Mouse (Mus musculus) kidney, adult 2 months (tissue): ENCODE measurements around the gene F5. TPM values are rescaled to one million over a fixed set of nuclear protein-coding genes. Genes with fewer than 3 reads are reported as not detected.

Experiments used
- DNase-seq: peaks from one replicate; pipeline ENCODE4 v3.0.0; 2021
- H3K27ac ChIP-seq: fragments of 200-500 bp; 2 replicates; pipeline ENCODE4 v1.5.1; 2012; ENCODE audit warnings: low read depth, low read length, control low read depth, inconsistent platforms; ENCODE audit not compliant: insufficient read depth
- H3K27me3 ChIP-seq: fragments of 200-500 bp; replicated peaks from 2 replicates; pipeline ENCODE4 v1.6.1; 2012; ENCODE audit warnings: mild to moderate bottlenecking, moderate library complexity, low read length, inconsistent platforms; ENCODE audit not compliant: control insufficient read depth, insufficient read depth
- H3K36me3 ChIP-seq: fragments of 200-500 bp; 2 replicates; pipeline ENCODE4 v1.6.1; 2012; ENCODE audit warnings: mild to moderate bottlenecking, moderate library complexity, low read length, inconsistent platforms; ENCODE audit not compliant: control insufficient read depth, insufficient read depth
- H3K4me1 ChIP-seq: fragments of 200-500 bp; 2 replicates; pipeline ENCODE4 v1.6.1; 2011; ENCODE audit warnings: low read length; ENCODE audit not compliant: control insufficient read depth, insufficient read depth
- H3K4me3 ChIP-seq: fragments of 200-500 bp; 2 replicates; pipeline ENCODE4 v1.5.1; 2011; ENCODE audit warnings: mild to moderate bottlenecking, low read depth, low read length, control low read depth; ENCODE audit not compliant: insufficient read depth
- CTCF ChIP-seq: fragments of 200-500 bp; conservative IDR thresholded peaks from 2 replicates; pipeline ENCODE4 v1.5.1; 2011; ENCODE audit warnings: low read depth, mild to moderate bottlenecking, control low read depth, low read length, moderate library complexity, mixed read lengths; ENCODE audit not compliant: insufficient read depth, insufficient read length
- POLR2A ChIP-seq: fragments of 200-500 bp; IDR thresholded peaks from one replicate; pipeline ENCODE4 v1.6.1; 2011; ENCODE audit warnings: low read depth, low read length, control low read depth
- WGBS: fragments of 180-500 bp; shearing (Covaris S2); methylation state at CpG from one replicate; pipeline ENCODE4 v1.1.7; 2018; 5-methylcytosine and 5-hydroxymethylcytosine counted together
- polyA plus RNA-seq: library from polyadenylated mRNA; depleted of rRNA; stranded (reverse); fragments of >200 nt; gene quantifications from 2 replicates; pipeline ENCODE4 v1.2.3, GENCODE M21; 2012

F5 gene
- polyA plus RNA-seq, 1 experiment: 3.9 TPM

GRCm38 (mm10) chr1:164159781-164160180, 8.1 kb downstream of the F5 start:
- WGBS: 77% methylated on average over 2 of the region's 2 CpGs
- DNase-seq: no peak
- no peaks in the 10 kb centered on the region for H3K4me1 ChIP-seq
- TF ChIP-seq POLR2A (no peak), CTCF (no peak)
- H3K27ac ChIP-seq: no peak overlapping the region
- H3K27me3 ChIP-seq: no peaks in the 10 kb centered on the region
- H3K4me3 ChIP-seq: no peak overlapping the region
- no peaks in the 10 kb centered on the region for H3K36me3 ChIP-seq

- no peak overlapping the region for H3K27ac ChIP-seq
- H3K4me1 ChIP-seq: no peaks in the 10 kb centered on the region
- TF ChIP-seq POLR2A (no peak), CTCF (no peak)
- H3K4me3 ChIP-seq: no peak overlapping the region
- peak; percentile 68 for DNase-seq
- WGBS: 63% methylated on average over 5 of the region's 5 CpGs
- no peaks in the 10 kb centered on the region for H3K27me3 ChIP-seq
- H3K36me3 ChIP-seq: no peaks in the 10 kb centered on the region
Observed at GRCm38 (mm10) chr1:164162745-164163144, 11.1 kb downstream of the F5 start.

GRCm38 (mm10) chr1:164168818-164169217, 17.2 kb downstream of the F5 start:
- Histone ChIP-seq H3K4me3 (no peak overlapping the region), H3K4me1 (no peaks in the 10 kb centered on the region), H3K36me3 (no peaks in the 10 kb centered on the region), H3K27ac (no peak overlapping the region), H3K27me3 (no peaks in the 10 kb centered on the region)
- TF ChIP-seq POLR2A (no peak), CTCF (no peak)
- no peak for DNase-seq
- WGBS: 70% methylated on average over 4 of the region's 4 CpGs

- DNase-seq: no peak
- Histone ChIP-seq H3K4me3 (no peak overlapping the region), H3K4me1 (no peaks in the 10 kb centered on the region), H3K36me3 (no peaks in the 10 kb centered on the region), H3K27ac (no peak overlapping the region), H3K27me3 (no peaks in the 10 kb centered on the region)
- WGBS: 79% methylated on average over 2 of the region's 2 CpGs
- TF ChIP-seq CTCF: no peak
- no peak for TF ChIP-seq POLR2A
Observed at GRCm38 (mm10) chr1:164170434-164170833, 18.8 kb downstream of the F5 start.

- Histone ChIP-seq H3K4me1 (no peaks in the 10 kb centered on the region), H3K27me3 (no peaks in the 10 kb centered on the region), H3K27ac (no peak overlapping the region), H3K36me3 (no peaks in the 10 kb centered on the region), H3K4me3 (no peak overlapping the region)
- WGBS: 79% methylated on average over 4 of the region's 4 CpGs
- TF ChIP-seq POLR2A (no peak), CTCF (no peak)
- DNase-seq: no peak
Observed at GRCm38 (mm10) chr1:164173145-164173544, 21.5 kb downstream of the F5 start.

GRCm38 (mm10) chr1:164176856-164177255, 25.2 kb downstream of the F5 start:
- Histone ChIP-seq H3K27me3 (no peaks in the 10 kb centered on the region), H3K36me3 (no peaks in the 10 kb centered on the region), H3K4me3 (no peak overlapping the region), H3K4me1 (no peaks in the 10 kb centered on the region), H3K27ac (no peak overlapping the region)
- TF ChIP-seq POLR2A (no peak), CTCF (no peak)
- no peak for DNase-seq

GRCm38 (mm10) chr1:164178429-164178828, 26.8 kb downstream of the F5 start:
- Histone ChIP-seq H3K27ac (no peak overlapping the region), H3K4me3 (no peak overlapping the region), H3K36me3 (no peaks in the 10 kb centered on the region), H3K27me3 (no peaks in the 10 kb centered on the region), H3K4me1 (no peaks in the 10 kb centered on the region)
- DNase-seq: no peak
- 81% methylated on average over 6 of the region's 6 CpGs for WGBS
- TF ChIP-seq CTCF (no peak), POLR2A (no peak)
